Mouse (Mus musculus) midbrain, embryonic 14.5 days (tissue): ENCODE results near the gene Irgc1. TPM values are rescaled to one million over a fixed set of nuclear protein-coding genes. Genes with fewer than 3 reads are reported as not detected.

Experiments
- ATAC-seq: fragments of 200-750 bp; cut with Nextera tagmentation; 2 replicates; pipeline ENCODE4 v1.8.0; 2017; ENCODE audit warnings: moderate number of reproducible peaks, moderate library complexity; ENCODE audit not compliant: low FRiP score, low TSS enrichment
- DNase-seq: peaks from one replicate; pipeline ENCODE4 v3.0.0-alpha.2; 2015
- H3K27ac ChIP-seq: fragments of 300-500 bp; sonication (generic); replicated peaks from 2 replicates; pipeline ENCODE4 v1.5.1; 2014; ENCODE audit warnings: mild to moderate bottlenecking, low read depth, low read length, moderate library complexity
- H3K27me3 ChIP-seq: fragments of 300-500 bp; sonication (generic); 2 replicates; pipeline ENCODE4 v1.6.1; 2014; ENCODE audit warnings: low read length, control low read depth, mixed read lengths; ENCODE audit not compliant: control insufficient read depth, insufficient read depth
- H3K36me3 ChIP-seq: fragments of 300-500 bp; sonication (generic); 2 replicates; pipeline ENCODE4 v1.6.1; 2014; ENCODE audit warnings: low read length, control low read depth; ENCODE audit not compliant: control insufficient read depth, insufficient read depth
- H3K4me1 ChIP-seq: fragments of 300-500 bp; sonication (generic); 2 replicates; pipeline ENCODE4 v1.6.1; 2014; ENCODE audit warnings: mild to moderate bottlenecking, antibody characterized with exemption, low read length, control low read depth; ENCODE audit not compliant: control insufficient read depth, insufficient read depth
- H3K4me2 ChIP-seq: fragments of 300-500 bp; sonication (generic); 2 replicates; pipeline ENCODE4 v1.6.1; 2014; ENCODE audit warnings: mild to moderate bottlenecking, low read length, moderate library complexity
- H3K4me3 ChIP-seq: fragments of 300-500 bp; sonication (generic); replicated peaks from 2 replicates; pipeline ENCODE4 v1.5.1; 2014; ENCODE audit warnings: low read depth, low read length
- H3K9ac ChIP-seq: fragments of 300-500 bp; sonication (generic); replicated peaks from 2 replicates; pipeline ENCODE4 v1.6.1; 2014; ENCODE audit warnings: mild to moderate bottlenecking, low read length, moderate library complexity
- H3K9me3 ChIP-seq: fragments of 300-500 bp; sonication (generic); 2 replicates; pipeline ENCODE4 v1.6.1; 2016; ENCODE audit warnings: low read length, control low read depth, mixed read lengths; ENCODE audit not compliant: control insufficient read depth
- WGBS: fragments of 180-500 bp; shearing (Covaris S2); extraction: QIAGEN DNeasy Blood & Tissue Kit; methylation state at CpG from one replicate; pipeline ENCODE4 v1.1.7; 2014; 5-methylcytosine and 5-hydroxymethylcytosine counted together
- polyA plus RNA-seq: library from polyadenylated mRNA; unstranded; fragments of >200 nt; fragmentation: Nextera tagmentation; extraction: Ambion mirVana; gene quantifications from 2 replicates; pipeline ENCODE4 v1.2.1, GENCODE M21; 2014

Irgc1 gene
- polyA plus RNA-seq, 1 experiment from 2014 or later, result not detected

DNA sequence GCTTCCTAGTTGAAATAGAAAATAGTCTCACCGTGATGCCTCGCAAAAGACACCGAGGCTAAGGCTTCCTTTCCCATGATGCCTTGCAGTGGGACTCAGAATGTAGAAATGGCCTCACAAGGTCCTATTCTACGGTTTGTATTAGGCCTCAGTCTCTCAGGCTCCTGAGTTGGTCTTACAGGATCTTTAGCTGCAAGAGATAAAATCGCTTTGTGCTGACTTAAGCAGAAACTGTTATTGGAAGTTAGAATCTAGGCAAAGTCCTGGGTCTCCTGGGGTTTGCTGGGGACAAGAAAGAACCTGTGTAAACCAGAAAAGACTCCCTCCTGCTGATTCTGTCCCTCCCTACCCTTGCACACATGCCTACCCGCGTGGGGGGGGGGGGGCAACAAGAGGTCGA, 24.2 kb upstream of the Irgc1 start:
- DNase-seq (no peak), ATAC-seq (no peak)
- Histone ChIP-seq H3K9ac (no peak overlapping the region), H3K4me3 (no peak overlapping the region), H3K9me3 (no peaks in the 10 kb centered on the region), H3K36me3 (no peaks in the 10 kb centered on the region), H3K4me1 (peaks cover 13% of the 10 kb centered on the region), H3K27me3 (no peaks in the 10 kb centered on the region), H3K27ac (no peak overlapping the region), H3K4me2 (no peak overlapping the region)
- 84% methylated on average over 8 of the region's 8 CpGs for WGBS

DNA sequence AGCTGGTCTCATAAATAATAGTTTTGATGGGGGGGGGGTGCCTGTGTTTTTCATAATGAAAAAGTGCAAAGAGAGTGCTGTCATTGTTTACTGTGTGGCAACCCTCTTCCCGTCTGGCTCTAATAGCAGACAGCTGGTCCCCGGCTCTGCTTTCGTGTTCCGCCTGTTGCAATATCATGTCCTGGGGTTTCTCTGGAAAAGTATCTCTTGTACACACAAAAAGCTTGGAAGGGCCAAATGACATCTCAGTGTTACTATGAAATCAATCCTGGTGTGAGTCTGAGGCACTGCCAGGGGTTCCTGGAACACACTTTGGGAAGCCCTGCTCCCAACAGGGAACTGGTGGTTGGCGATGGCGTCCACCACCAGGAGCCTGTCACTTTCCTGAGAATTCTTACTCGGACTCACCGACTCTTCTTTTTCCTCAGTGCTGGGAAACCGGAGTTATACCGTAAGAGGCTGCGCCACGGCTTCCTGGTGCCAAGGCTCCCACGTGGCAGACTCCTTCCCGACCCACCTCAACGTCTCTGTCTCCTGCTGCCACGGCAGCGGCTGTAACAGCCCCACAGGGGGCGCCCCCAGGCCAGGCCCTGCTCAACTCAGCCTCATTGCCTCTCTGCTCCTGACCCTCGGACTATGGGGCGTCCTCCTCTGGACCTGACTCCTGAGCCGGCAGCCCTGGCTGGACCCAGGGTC, 22.9 kb upstream of the Irgc1 start:
- H3K27ac ChIP-seq, result no peak overlapping the region

DNA sequence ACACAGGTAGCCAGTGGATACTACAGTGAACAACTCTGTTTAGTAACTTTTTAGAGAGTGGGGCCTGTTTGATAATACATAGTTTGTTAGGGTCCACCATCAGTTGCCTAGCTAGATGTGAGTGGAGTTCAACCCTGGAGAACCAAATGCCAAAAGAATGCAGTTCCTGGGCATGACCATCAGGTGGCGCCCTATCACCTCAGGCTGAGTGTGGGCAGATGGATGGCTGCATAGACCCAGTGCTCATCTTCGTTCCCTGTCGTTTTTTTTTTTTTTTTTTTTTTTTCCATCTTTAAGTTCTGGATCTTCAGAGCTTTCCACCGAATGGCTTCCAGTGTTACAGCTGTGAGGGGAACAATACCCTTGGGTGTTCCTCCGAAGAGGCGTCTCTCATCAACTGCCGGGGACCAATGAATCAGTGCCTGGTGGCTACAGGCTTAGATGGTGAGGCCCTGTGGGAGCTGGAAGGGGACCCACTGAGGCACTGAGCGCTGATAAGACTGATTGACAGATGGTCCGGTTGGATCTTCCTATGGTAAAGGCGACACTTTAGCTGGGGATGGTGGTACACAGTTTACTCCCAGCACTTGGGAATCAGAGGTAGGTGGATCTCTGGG, 21.9 kb upstream of the Irgc1 start:
- Histone ChIP-seq H3K9ac (no peak overlapping the region), H3K4me2 (no peak overlapping the region), H3K4me3 (no peak overlapping the region), H3K27ac (no peak overlapping the region), H3K4me1 (no peaks in the 10 kb centered on the region), H3K27me3 (no peaks in the 10 kb centered on the region), H3K9me3 (no peaks in the 10 kb centered on the region), H3K36me3 (no peaks in the 10 kb centered on the region)
- WGBS, result 35% methylated on average over 10 of the region's 10 CpGs
- ATAC-seq (no peak), DNase-seq (peak; percentile 76)

More for the DNA sequence above, 22.9 kb upstream of the Irgc1 start:
- Histone ChIP-seq H3K4me1 (0 out of 2 replicates have a peak, but pooled peaks cover under 1% of the 10 kb centered on the region), H3K9ac (no peak overlapping the region), H3K4me3 (no peak overlapping the region), H3K36me3 (no peaks in the 10 kb centered on the region), H3K9me3 (no peaks in the 10 kb centered on the region), H3K27me3 (no peaks in the 10 kb centered on the region), H3K4me2 (no peak overlapping the region)
- peak; percentile 35; the same call in 1 of the 2 replicates for ATAC-seq
- no peak for DNase-seq
- 32% methylated on average over 21 of the region's 21 CpGs for WGBS

DNA sequence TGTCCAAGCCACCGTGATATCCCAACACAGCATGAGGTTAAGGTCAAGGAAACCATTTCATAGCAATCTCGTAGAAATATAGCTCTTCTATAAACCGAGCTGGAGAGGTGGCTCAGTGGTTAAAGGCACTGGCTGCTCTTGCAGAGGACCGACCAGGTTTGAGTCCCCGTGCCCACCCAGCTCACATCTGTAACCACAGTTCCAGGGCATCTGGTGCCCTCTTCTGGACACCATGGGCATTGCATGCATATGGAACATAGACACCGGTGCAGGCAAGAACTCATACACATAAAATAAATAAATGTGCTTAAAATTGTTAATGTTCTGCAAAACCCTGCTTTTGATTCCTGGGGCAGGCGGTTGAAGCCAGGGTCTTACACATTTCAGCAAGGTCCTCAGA, 20.8 kb upstream of the Irgc1 start:
- no peaks in the 10 kb centered on the region for H3K9me3 ChIP-seq
- H3K27ac ChIP-seq, result no peak overlapping the region
- H3K4me1 ChIP-seq, result no peaks in the 10 kb centered on the region
- ATAC-seq, result no peak
- no peaks in the 10 kb centered on the region for H3K36me3 ChIP-seq
- no peak overlapping the region for H3K4me2 ChIP-seq
- H3K27me3 ChIP-seq, result no peaks in the 10 kb centered on the region
- peak; percentile 56 for DNase-seq
- H3K4me3 ChIP-seq, result no peak overlapping the region
- H3K9ac ChIP-seq, result no peak overlapping the region
- 73% methylated on average over 7 of the region's 7 CpGs for WGBS

DNA sequence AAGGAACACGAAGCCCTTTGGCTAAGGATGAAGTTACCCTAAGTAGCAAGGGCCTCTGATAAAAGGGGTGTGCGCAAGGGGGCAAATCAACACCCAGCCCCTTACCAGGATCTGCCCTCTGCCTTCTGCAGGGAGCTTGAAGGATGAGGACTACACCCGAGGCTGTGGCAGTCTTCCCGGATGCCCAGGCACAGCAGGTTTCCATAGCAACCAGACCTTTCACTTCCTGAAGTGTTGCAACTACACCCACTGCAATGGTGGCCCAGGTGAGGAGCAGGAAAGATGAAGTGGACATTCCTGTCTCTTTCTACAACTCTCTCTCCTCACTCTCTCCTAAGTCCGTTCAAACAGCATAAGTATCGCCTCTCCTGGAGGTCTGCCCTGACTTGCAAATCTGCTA, 20.3 kb upstream of the Irgc1 start:
- DNase-seq, result peak; percentile 62

DNA sequence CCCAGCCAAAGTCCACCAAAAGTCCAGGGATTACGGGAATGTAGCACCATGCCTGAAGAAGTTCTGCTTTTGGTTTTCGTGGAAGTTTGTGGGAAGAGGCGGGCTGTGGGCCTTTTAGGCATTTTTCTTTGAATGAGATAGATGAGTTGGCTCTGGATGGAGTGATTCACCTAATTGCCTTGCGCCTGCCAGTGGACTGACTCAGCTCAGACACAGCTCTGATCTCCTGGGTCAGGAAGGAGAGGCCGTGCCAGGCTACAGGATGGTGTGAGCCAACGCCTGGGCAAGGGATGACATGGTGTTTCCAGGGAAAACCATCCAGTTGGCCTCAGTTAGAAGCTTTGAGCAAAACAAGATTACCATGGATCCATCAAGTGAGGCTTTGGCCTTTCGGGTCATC, 18.3 kb upstream of the Irgc1 start:
- no peak overlapping the region for H3K9ac ChIP-seq
- WGBS, result 97% methylated on average over 7 of the region's 7 CpGs
- H3K4me1 ChIP-seq, result no peaks in the 10 kb centered on the region
- H3K9me3 ChIP-seq, result no peaks in the 10 kb centered on the region
- H3K27ac ChIP-seq, result no peak overlapping the region
- no peaks in the 10 kb centered on the region for H3K36me3 ChIP-seq
- H3K4me3 ChIP-seq, result no peak overlapping the region
- no peaks in the 10 kb centered on the region for H3K27me3 ChIP-seq
- ATAC-seq, result no peak
- no peak overlapping the region for H3K4me2 ChIP-seq
- DNase-seq, result no peak

More for the DNA sequence above, 20.3 kb upstream of the Irgc1 start:
- no peak overlapping the region for H3K4me2 ChIP-seq
- no peaks in the 10 kb centered on the region for H3K4me1 ChIP-seq
- no peak overlapping the region for H3K9ac ChIP-seq
- no peak overlapping the region for H3K27ac ChIP-seq
- H3K36me3 ChIP-seq, result no peaks in the 10 kb centered on the region
- H3K4me3 ChIP-seq, result no peak overlapping the region
- 77% methylated on average over 6 of the region's 6 CpGs for WGBS
- H3K27me3 ChIP-seq, result no peaks in the 10 kb centered on the region
- no peaks in the 10 kb centered on the region for H3K9me3 ChIP-seq
- ATAC-seq, result no peak

DNA sequence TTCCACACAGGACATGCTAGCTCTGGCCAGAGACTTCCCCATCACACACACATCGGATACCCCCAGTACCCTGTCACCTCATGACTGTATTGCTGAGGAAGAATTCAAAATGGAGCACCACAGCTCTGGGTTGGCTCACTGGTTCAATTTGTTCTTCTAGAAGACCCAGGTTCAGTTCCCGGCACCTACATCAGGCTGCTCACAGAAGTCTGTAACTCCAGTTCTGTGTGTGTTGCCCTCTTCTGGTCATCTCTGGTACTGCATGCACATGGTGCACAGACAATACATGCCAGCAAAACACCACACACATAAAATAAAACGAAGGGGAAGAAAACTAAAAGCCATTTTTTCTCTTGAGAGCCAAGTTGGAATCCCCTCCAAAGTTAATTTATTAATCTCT, 17.0 kb upstream of the Irgc1 start:
- Histone ChIP-seq H3K36me3 (no peaks in the 10 kb centered on the region), H3K27me3 (no peaks in the 10 kb centered on the region), H3K9ac (no peak overlapping the region), H3K9me3 (no peaks in the 10 kb centered on the region), H3K4me2 (no peak overlapping the region), H3K27ac (no peak overlapping the region), H3K4me3 (no peak overlapping the region), H3K4me1 (no peaks in the 10 kb centered on the region)
- ATAC-seq (no peak), DNase-seq (no peak)
- 88% methylated on average over 3 of the region's 3 CpGs for WGBS

DNA sequence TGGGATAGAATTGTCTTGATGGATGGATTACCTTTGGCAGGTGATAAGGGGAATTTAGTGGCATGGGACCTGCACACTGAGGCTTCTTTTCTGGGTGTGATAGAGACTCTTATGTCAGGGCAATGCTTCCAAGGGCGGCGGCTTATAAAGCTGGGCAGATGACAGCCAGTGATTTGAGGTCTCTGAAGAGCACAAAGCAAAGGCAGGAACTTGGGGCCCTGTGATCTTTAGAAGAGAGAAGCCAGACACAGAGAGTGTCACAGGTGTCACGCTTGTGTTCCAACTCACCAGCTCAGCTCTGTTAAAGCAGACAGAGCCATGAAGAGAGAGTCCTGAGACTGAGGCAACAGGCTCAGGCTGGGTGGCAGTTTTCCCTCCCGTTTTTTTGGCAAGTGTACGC, 15.8 kb upstream of the Irgc1 start:
- 83% methylated on average over 5 of the region's 5 CpGs for WGBS
- no peak for ATAC-seq
- DNase-seq, result no peak
- Histone ChIP-seq H3K4me2 (no peak overlapping the region), H3K9ac (no peak overlapping the region), H3K36me3 (no peaks in the 10 kb centered on the region), H3K27ac (no peak overlapping the region), H3K4me3 (no peak overlapping the region), H3K4me1 (no peaks in the 10 kb centered on the region), H3K27me3 (no peaks in the 10 kb centered on the region), H3K9me3 (no peaks in the 10 kb centered on the region)

DNA sequence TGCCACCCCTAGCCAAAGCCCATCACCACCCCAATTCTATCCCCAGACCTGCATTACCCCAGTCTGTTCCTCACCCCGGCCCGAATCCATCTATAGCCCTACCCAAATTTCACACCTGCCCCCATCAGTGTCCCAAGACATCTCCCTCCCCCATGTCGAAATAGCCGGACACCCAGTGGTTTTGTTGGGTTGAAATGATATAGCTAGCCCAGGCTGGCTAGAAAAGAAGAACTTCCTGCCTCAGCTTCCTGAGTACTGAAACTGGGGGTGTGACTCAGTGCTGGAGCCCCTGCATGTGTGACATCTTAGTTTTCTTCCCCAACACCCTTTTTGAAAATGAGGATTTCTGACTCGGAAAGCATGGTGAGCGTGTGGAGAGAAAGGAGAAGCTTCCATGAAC, 14.7 kb upstream of the Irgc1 start:
- Histone ChIP-seq H3K9ac (no peak overlapping the region), H3K4me1 (0 out of 2 replicates have a peak, but pooled peaks cover 5% of the 10 kb centered on the region), H3K4me2 (no peak overlapping the region), H3K36me3 (no peaks in the 10 kb centered on the region), H3K9me3 (no peaks in the 10 kb centered on the region), H3K27ac (no peak overlapping the region), H3K27me3 (0 out of 2 replicates have a peak, but pooled peaks cover 5% of the 10 kb centered on the region), H3K4me3 (no peak overlapping the region)
- ATAC-seq, result no peak
- no peak for DNase-seq
- 95% methylated on average over 6 of the region's 6 CpGs for WGBS
